Mouse (Mus musculus): ENCODE results near the gene Olfr845.

Gene Olfr845

DNA sequence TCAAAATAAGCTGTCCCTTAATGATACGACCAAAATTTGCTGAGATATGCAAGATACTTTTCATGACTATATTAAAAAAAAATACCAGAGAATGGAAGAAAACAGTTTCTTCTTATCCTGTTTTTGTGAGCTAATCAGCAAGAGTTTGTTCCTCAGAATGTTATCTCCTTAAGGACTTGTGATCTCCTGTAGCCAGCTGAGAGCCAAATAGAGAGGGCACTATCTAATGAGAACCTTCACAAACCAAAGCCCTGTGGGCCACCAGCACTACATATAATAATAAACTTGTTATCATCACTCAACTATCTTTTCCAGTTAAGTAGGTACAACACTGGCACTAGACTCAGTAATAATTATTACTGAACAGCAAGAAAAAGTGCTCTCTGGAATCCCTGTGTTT lies at the start of gene Olfr845:
Gene Olfr845 (plus strand): TSS at position 301 of the 400 bp plus-strand sequence.
- no peak for DNase-seq (ENCODE audit: low spot score in 2 of 2)

DNA sequence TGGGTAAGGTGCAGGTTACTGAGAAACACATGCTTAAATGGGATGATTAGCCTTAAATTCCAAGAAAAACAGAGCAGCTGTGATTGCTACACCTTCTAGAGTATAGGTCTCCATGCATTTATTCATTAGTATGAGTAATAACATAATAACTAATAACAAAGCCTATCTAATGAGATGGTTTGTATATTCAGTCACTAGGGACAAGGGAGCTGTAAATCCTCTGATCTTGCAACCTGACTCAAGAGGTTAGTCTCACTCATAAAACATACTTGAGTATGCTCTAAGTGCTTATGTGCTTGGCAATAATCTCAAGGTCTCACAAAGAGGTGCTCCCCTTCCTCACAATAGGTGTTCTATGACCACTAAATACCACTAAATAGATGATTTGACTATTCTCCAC lies 20.2 kb upstream of the Olfr845 start, which contains the start of gene Olfr844:
Gene Olfr844 (plus strand): TSS at position 301 of the 400 bp plus-strand sequence.
- no peak for DNase-seq (ENCODE audit: low spot score in 2 of 2)

DNA sequence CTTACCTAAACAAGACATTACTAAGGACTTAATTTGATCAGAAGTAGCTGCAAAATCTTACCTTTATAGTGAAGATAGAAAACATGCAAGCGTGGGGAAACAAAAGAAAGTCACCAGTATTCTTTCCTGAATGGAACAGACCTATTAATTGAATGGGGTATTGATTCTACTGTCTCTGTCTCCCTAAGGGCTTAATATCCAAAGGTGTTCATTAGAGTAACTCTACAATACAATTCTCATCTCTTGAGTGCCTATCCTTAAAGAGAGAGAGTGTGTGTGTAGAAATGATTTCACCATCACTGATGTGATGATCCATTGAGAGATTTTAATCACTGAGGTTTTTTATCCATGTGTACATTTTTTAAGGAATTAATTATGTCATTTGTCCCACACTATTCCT lies 27.6 kb downstream of the Olfr845 start, which contains the start of gene Olfr846:
Gene Olfr846 (minus strand): TSS at position 101 of the 400 bp plus-strand sequence.
- DNase-seq (ENCODE audit: low spot score in 2 of 2): no peak

DNA sequence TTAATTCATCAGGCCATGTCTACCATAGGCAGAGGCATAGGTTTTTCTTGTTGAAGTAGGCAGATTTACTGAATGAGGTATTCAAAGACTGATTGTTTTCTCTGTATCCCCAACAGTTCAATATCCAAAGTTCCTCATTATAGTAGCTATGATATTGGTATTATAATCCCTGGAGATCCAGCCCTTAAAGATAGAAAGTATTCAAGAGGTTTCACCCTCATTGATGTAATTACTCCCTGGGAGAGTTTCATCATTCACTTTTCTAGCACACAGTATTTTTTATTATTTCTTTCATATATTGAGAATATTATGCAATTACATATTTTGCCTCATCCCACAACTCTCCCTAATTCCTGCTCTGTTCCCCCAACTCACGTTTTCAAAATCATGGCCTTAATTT lies 42.3 kb downstream of the Olfr845 start, which contains the start of gene Olfr847:
Gene Olfr847 (minus strand): TSS at position 101 of the 400 bp plus-strand sequence.
- no peak for DNase-seq (ENCODE audit: low spot score in 2 of 2)

All from urinary bladder, postnatal 36 days (tissue).